Mouse (Mus musculus) MN1 (cell line): ENCODE results near the gene Nav2.

Source experiments
- DNase-seq: peaks from one replicate; pipeline ENCODE4 v3.0.0-alpha.2; 2016; ENCODE audit warnings: low spot score

Gene Nav2

DNA sequence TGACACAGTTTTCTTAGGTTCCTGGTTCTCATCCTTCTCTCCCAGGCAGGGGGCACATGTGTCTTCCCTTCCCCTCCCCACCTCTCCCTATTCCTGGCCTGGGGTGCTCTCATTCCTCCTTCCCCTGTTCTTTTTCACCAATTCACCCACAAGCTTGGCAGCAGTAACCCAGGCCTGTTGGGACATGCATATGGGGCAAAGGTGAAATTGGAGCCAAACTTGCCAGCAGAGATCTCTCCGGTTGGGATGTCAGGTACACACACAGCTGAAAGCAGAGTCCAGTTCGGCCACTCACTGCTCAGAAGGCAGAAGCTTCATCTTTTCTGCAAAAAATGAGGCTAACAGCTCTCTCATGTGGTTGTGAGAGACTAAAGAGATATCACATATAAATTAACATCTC is 26.3 kb downstream of the Nav2 start:
- no peak for DNase-seq

DNA sequence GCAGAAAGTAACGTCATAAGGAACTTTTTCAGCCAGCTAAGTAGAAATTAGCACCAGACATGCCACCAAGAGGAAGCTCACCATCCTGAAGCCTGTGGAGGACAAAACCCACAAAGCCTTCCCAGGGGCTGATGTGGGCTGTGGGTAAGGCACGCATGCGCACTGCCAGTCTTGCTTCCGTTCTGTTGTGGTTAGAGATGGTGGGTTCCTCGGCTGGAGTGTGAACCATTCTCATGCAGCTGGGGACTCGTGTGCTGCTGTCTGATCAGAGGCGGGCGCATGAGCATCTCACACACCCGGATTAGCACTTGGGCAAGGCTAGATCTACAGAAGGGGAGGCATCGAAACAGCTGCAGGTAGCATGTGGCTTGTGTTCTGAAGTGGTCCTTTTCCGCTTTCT is 29.0 kb downstream of the Nav2 start:
- no peak for DNase-seq

DNA sequence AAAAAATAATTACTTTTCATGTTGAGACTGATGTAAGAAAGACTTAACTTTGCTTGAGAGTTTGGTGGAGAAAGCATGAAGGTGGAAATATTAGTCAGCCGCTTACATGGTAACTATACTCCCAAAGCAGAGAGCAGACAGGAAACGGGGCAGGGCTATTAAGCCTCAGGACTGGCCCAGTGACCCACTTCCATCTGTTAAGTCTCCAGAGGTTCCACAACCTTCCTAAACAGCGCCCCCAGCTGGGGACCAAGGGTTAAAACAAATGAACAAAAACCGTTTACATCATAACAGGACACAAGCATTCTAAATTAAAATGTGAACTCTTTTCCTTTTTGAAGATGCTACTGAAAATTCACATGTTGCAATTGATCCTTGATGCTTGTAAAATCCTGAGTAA is 29.7 kb downstream of the Nav2 start:
- no peak for DNase-seq

DNA sequence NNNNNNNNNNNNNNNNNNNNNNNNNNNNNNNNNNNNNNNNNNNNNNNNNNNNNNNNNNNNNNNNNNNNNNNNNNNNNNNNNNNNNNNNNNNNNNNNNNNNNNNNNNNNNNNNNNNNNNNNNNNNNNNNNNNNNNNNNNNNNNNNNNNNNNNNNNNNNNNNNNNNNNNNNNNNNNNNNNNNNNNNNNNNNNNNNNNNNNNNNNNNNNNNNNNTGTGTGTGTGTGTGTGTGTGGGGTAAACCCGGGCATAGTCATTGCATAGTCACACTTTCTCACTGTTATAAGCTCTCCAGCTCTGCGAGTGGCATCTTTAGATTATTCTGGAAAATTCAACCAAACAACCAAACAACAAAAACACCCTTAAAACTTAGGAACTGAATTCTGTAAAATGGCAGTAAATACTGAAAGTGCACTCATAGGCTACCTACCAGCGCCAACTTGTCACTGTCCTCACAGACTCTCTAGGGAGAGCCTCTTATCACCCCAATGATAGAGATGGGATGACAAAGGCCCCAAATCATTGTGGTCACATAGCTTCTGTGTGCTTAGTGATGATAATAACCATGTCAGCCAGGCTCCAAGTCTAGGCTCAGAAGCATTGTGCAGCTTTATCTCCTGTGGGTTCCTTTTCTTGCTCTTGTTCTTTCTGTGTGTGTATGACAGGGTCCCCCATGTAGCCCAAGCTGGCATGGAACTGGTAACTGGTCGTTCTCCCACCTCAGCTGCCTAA is 40.0 kb downstream of the Nav2 start:
- DNase-seq: no peak

DNA sequence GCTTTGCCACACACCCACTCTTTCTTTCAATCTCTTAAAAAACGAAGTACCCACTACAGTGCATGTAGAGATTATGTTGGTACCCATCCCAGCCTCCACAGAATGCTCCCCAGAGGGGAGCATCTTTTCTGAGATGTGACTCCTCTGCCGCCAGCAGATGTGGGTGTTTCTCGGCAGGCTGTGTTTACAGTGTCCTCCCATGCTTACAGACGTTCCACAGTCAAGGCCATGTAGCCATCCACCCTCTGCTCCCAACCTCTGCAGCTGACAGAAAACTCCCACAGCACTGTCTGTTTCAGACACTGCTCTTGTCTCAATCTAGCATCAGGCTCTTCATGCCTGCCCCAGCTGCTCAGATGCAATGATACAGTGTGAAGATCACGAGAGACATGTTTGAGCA is 46.0 kb downstream of the Nav2 start:
- no peak for DNase-seq

GRCm38 (mm10) chr7:48958528-48959315 is 50.2 kb downstream of the Nav2 start:
- DNase-seq: no peak

GRCm38 (mm10) chr7:48959316-48959661 is 50.8 kb downstream of the Nav2 start:
- no peak for DNase-seq

DNA sequence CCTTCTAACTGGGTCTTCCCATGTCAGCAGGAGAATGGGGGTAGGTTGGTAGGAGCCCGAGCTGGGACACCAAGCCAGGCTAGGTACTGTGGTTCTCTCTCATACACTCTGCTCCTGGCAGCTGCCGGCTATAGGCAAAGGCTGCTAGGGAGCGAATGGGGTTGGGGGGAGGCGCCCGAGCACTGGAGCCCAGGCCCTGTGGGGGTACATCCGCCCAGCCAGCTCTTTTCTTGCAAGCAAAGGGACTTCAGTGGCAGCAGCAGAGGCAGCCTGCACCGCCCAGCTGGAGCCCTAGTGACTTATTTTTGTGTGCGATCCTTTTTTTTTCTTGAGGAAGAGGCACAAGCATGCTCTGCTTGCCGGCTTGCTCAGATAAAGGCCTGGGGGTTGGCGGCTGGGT is 51.6 kb downstream of the Nav2 start:
- no peak for DNase-seq

- no peak for DNase-seq
Observed at GRCm38 (mm10) chr7:48961501-48961900, 53.0 kb downstream of the Nav2 start.

DNA sequence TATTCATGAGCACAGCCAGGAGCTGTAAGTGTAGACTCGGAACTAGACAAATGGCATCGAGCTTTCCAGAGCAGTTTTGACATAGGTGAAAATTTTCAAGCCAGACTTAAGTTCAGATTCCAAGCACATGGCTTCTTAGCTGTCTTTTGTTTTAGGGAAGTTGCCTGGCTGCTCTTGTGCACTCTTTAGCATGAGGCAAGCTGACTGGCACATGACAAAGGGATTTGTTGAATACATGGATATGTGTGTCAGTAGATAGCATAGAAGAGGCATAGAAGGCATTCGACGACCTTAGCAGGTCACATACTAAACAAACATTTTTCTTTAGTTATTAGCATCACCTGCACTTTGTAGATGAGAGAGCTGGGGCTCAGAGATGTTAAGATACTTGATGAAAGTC is 53.4 kb downstream of the Nav2 start:
- no peak for DNase-seq

DNA sequence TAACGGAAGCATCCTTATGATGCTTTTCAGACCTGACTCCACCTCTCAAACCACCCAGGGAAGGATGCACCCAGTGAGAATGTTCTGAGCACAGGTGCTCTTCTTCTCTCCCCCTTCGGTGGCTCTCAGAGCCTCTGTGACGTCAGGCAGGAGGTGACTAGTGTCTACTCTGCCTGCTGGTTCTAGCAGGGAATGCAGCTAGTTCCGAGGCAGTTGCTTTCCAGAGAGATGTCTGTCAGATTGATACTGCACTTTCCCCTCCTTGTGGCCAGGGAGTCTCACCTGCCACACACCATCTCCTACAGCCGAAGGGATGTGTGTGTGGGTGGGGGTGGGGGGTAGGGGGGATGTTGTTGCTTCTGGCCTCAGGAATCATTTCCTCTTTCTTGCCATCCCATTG is 54.6 kb downstream of the Nav2 start:
- no peak for DNase-seq

DNA sequence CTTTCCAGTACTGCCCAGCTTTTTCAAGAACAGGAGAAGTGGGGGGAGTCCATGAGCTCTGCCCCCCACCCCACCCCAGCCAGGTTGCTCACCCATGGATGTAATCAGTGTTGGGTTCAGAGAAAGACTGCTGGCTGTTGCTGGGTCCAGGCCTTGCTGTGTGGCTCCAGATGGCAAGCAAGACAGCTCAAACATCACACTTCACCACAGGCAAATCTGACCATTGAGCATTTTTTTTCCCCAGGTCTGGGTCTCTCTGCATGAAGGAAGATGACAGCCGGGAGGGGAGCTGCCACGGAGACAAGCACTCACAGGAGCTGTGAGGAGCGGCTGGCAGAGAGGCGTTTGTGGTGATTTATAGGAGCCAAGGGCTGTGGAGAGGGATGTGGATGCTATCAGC is 55.0 kb downstream of the Nav2 start:
- no peak for DNase-seq

DNA sequence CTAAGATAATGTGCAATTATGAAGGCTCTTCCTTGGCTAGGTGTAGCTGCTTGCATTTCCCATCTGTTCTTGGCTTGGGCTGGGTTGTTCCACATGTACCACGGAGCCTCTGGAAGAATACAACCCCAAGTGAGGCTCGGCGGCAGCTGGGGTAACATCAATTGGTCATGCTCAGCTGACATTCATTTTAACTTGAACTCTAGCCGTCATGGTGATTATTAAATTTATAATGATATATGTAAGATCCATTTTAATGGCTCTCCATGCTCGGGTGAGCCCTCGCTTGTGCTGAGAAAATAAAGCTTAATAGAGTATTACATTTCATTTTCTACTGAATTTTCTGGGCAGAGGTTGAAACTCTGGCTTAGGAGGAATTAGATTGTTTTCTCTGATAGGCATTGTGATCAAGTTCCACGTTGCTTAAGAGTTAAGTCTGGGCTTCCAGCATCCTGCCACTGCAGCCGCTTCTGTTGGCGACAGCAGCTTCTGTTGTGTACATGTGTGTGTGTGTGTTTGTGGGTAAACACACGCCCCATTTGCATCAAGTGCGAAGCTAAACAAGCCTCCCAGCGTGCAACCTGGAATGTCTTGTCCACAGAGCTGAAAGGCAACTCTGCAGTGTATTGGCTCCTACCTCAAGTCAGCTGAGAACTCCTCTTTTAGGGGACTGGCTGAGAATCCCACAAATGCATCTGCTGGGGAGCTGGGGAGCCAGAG is 57.4 kb downstream of the Nav2 start:
- no peak for DNase-seq

DNA sequence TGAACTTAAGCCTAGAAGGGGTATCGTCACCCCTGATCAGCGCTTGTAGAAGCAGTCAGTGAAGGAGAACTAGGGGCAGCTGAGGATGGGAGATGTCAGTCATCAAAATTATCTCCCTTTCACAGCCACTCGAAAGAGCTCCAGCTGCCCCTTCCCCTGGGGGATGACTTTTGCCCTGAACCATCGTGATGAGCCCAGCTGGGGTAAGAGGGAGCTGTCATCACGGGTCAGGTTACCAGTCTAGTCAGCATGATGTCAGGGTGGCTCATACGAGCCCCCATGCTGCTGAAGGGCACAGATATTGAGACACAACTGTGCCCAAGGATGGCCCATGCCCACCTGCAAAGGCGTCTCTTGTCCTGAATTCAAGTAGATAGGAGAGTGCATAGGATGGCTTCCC is 72.5 kb downstream of the Nav2 start:
- no peak for DNase-seq

- DNase-seq: no peak
Observed at GRCm38 (mm10) chr7:48981814-48982213, 73.3 kb downstream of the Nav2 start.

DNA sequence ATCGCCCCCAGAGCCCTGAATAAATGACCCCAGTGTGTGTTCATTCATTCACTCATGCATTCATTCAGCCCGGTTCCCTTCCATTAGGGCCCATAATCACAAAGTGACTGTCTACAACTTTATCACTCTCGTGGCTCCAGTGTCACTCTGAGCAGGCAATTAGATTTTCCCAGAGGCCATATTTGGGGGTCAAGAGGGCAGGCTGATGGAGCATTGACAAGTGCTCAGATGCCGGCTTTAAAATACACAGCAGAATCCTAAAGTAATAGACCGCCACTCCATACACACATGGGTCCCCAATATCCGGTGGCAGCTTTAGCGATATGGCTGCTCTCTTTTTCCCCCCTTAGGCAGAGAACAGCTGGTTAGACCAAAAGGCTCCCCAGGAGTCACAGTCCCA is 74.1 kb downstream of the Nav2 start:
- no peak for DNase-seq

- no peak for DNase-seq
Observed at GRCm38 (mm10) chr7:48991911-48992552, 83.5 kb downstream of the Nav2 start.

- no peak for DNase-seq
Observed at GRCm38 (mm10) chr7:48995171-48995570, 86.7 kb downstream of the Nav2 start.

DNA sequence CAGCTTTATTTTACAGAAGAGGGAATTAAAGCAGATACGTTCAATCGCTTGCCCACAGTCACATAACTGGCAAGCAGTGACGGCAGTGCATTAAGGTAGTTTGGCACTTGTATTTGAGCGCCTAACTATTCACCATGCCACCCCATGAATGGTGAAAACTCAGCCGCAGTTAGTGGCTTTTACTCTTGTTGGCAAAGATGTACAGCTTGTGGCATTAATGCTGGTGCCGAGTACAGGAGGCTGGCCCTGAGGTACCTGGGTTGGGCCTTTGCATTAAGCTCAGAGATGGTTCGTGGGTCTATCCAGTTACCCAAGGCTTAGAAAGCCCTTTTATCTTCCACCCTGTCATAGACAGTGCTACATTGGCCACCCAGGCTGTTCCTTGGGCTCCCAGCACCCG is 87.2 kb downstream of the Nav2 start:
- DNase-seq: no peak

- DNase-seq: no peak
Observed at GRCm38 (mm10) chr7:48996829-48997228, 88.3 kb downstream of the Nav2 start.

DNA sequence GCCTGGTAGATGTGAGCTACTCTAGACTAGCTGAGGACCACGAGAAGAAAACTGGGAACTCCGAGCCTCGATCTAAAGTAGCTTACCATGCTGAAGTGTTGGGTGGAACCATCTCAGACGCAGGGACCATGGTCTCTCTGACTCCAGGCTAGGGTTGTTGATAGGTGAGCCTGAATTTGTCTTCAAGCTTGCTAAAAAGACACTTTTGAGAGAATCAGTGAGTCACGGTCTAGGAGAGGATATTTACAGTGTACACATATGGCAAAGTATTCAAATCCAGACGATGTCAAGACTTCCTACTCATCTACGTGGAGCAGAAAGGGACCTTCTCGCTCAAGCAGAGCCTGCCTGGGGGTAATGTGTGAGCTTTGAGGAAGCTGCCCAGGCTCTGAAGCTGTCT is 89.6 kb downstream of the Nav2 start:
- DNase-seq: no peak

GRCm38 (mm10) chr7:48998595-48998994 is 90.1 kb downstream of the Nav2 start:
- DNase-seq: no peak

GRCm38 (mm10) chr7:49000816-49001215 is 92.3 kb downstream of the Nav2 start:
- no peak for DNase-seq
